Mouse (Mus musculus): ENCODE measurements around the gene Ebi3. TPM values are rescaled to one million over a fixed set of nuclear protein-coding genes. Genes with fewer than 3 reads are reported as not detected.
A peak's percentile ranks its signal among the peaks of the same experiment; 100 is the strongest.

Ebi3 gene
- polyA plus RNA-seq, 1 experiment from 2014 or later, result 4.1 TPM

DNA sequence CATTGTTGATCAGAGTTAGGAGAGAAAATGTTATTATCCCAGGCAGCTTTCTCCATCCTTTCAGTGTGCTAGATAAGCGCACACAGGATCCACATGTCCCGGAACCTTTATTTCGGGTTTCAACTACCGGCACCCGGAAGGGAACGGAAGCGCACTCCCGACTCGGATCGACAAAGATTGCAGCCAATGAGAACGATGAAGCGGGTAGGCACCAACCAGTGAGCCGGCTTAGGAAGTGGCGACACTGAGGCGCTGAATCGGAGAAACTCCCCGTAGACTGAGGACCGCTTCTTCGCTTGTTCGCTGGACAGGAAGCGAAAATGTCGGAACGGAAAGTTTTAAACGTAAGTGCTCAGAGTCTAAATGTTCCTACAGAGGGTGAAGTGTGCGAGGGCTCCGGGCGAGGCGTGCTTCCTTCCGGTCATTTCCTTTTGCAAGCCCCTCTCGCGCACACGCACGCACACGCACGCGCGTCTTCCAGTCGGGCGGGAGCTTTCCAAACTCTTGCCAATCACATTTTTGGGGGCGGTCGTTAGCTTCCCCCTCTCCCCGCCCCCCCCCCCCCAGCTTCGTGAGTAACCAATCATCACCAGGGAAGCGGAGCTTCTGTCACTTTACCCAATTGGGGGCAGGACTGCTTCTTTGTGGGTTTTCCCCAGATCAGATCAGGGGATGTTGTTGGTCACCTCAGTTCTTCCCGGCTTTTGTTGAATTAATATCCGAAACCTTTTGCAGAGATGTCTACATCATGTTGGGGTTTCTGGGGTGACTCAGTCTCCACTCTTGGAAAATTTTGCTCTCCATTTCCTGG lies 6.7 kb downstream of the Ebi3 start, which contains the start of gene Yju2:
TSS of gene Yju2 (plus strand) at position 182 of the 811 bp plus-strand sequence.
- peak; percentile 92 for ATAC-seq (ENCODE audit: insufficient read depth, low FRiP score, low read depth)
- H3K4me2 ChIP-seq, result peak within 1 kb of the TSS; percentile 66
- H3K36me3 ChIP-seq, result peaks cover 11% of the 10 kb centered on the region; the same call in 1 of the 2 replicates
- peak within 1 kb of the TSS; percentile 98 for H3K27ac ChIP-seq
- H3K4me3 ChIP-seq (replicated peaks), result peak within 1 kb of the TSS; percentile 65
- peaks cover 24% of the 10 kb centered on the region for H3K4me1 ChIP-seq
- H3K9me3 ChIP-seq, result no peaks in the 10 kb centered on the region
- no peaks in the 10 kb centered on the region; the same call in 1 of the 2 replicates for H3K27me3 ChIP-seq (replicated peaks)
- peak within 1 kb of the TSS; percentile 53; the same call in 1 of the 2 replicates for H3K9ac ChIP-seq
- under 1% methylated on average over 45 of the region's 46 CpGs for WGBS

- Histone ChIP-seq H3K4me1 (peaks cover 24% of the 10 kb centered on the region), H3K36me3 (peaks cover 20% of the 10 kb centered on the region), H3K4me2 (peak overlapping the region; percentile 66), H3K27me3 (replicated peaks) (no peaks in the 10 kb centered on the region; the same call in 1 of the 2 replicates), H3K27ac (peak overlapping the region; percentile 98), H3K4me3 (replicated peaks) (peak overlapping the region; percentile 65), H3K9ac (peak overlapping the region; percentile 16; the same call in 1 of the 2 replicates), H3K9me3 (no peaks in the 10 kb centered on the region)
- WGBS, result 68% methylated on average over 10 of the region's 10 CpGs
- ATAC-seq (ENCODE audit: insufficient read depth, low FRiP score, low read depth), result no peak
Observed at GRCm38 (mm10) chr17:55959946-55960740, 7.7 kb downstream of the Ebi3 start.

GRCm38 (mm10) chr17:55960791-55961190 lies 8.4 kb downstream of the Ebi3 start:
- Histone ChIP-seq H3K9ac (no peak overlapping the region), H3K9me3 (no peaks in the 10 kb centered on the region), H3K4me2 (no peak overlapping the region), H3K36me3 (peaks cover 24% of the 10 kb centered on the region), H3K27me3 (replicated peaks) (no peaks in the 10 kb centered on the region), H3K4me3 (replicated peaks) (no peak overlapping the region), H3K4me1 (peaks cover 24% of the 10 kb centered on the region), H3K27ac (no peak overlapping the region)
- no peak for ATAC-seq (ENCODE audit: insufficient read depth, low FRiP score, low read depth)

DNA sequence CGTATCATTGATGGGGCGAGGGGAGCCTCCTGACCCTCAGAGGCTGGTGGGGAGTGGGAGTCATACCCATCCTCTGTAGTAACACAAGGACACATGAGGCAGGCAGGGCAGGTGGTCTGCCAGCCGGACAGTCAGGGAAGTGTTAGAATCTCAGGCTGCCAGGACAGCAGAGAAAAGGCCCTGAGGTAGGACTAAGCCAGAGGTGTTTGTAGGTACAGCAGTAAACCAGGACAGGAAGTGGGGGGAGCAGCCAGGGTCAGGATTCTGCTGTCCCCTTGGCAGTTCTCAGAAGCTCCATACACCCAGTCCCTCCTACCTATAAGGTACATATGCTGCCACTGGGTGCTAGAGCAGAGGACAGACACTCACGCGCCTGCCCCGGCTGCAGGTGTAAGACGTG lies 9.2 kb downstream of the Ebi3 start:
- H3K36me3 ChIP-seq, result peaks cover 24% of the 10 kb centered on the region
- WGBS, result 94% methylated on average over 7 of the region's 7 CpGs
- H3K4me2 ChIP-seq, result no peak overlapping the region
- H3K27ac ChIP-seq, result no peak overlapping the region
- peaks cover 19% of the 10 kb centered on the region for H3K4me1 ChIP-seq
- no peak for ATAC-seq (ENCODE audit: insufficient read depth, low FRiP score, low read depth)
- no peaks in the 10 kb centered on the region for H3K9me3 ChIP-seq
- H3K27me3 ChIP-seq (replicated peaks), result no peaks in the 10 kb centered on the region
- H3K4me3 ChIP-seq (replicated peaks), result no peak overlapping the region
- no peak overlapping the region for H3K9ac ChIP-seq

DNA sequence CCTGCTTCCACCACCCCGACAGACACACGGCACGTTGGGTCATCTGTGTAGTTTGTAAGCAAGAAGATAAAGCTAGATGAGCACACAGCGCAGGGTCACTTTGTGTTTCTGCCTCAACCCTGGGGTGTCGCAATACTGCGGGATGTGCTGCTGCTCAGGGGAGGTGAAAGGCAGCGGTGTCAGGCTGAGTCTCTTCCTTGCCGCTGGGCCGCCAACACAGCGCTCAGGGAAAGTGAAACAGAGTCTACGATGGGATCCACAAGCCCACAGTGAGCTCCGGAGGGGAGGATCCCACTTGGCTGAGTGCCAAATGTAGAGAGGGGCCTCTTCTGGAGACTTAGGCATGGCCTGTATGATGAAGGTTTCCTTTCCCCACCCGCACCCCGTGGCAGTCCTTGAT lies 10.7 kb downstream of the Ebi3 start:
- H3K9ac ChIP-seq, result no peak overlapping the region
- H3K27ac ChIP-seq, result no peak overlapping the region
- 65% methylated on average over 14 of the region's 14 CpGs for WGBS
- ATAC-seq (ENCODE audit: insufficient read depth, low FRiP score, low read depth), result no peak
- H3K9me3 ChIP-seq, result no peaks in the 10 kb centered on the region
- no peak overlapping the region for H3K4me2 ChIP-seq
- H3K4me3 ChIP-seq (replicated peaks), result no peak overlapping the region
- peaks cover 16% of the 10 kb centered on the region for H3K4me1 ChIP-seq
- H3K36me3 ChIP-seq, result peaks cover 31% of the 10 kb centered on the region
- H3K27me3 ChIP-seq (replicated peaks), result no peaks in the 10 kb centered on the region

DNA sequence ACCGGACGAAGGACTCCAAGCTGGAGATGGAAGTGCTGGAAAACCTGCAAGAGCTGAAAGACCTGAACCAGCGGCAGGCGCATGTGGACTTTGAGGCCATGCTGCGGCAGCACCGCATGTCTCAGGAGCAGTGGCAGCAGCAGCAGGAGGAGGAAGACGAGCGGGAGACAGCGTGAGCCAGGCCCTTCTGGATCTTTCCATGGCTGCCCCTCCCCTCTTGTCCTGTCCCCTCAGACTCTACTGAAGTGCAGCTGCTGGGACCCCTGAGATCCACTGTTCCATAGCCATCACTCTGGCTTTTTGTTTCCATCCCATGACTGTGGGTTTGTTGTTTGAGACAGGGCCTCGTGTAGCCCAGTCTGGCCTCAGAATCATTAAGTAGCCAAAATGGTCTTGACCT lies 12.1 kb downstream of the Ebi3 start:
- no peak for ATAC-seq (ENCODE audit: insufficient read depth, low FRiP score, low read depth)
- Histone ChIP-seq H3K36me3 (peaks cover 31% of the 10 kb centered on the region), H3K9me3 (no peaks in the 10 kb centered on the region), H3K4me3 (replicated peaks) (no peak overlapping the region), H3K27me3 (replicated peaks) (no peaks in the 10 kb centered on the region), H3K4me1 (peaks cover 11% of the 10 kb centered on the region), H3K27ac (no peak overlapping the region), H3K4me2 (no peak overlapping the region), H3K9ac (no peak overlapping the region)
- WGBS, result 88% methylated on average over 10 of the region's 10 CpGs

GRCm38 (mm10) chr17:55964996-55965395 lies 12.6 kb downstream of the Ebi3 start:
- WGBS, result 85% methylated on average over 9 of the region's 9 CpGs
- no peak overlapping the region for H3K27ac ChIP-seq
- H3K9me3 ChIP-seq, result no peaks in the 10 kb centered on the region
- ATAC-seq (ENCODE audit: insufficient read depth, low FRiP score, low read depth), result no peak
- H3K9ac ChIP-seq, result no peak overlapping the region
- no peak overlapping the region for H3K4me3 ChIP-seq (replicated peaks)
- H3K27me3 ChIP-seq (replicated peaks), result 0 out of 2 replicates have a peak, but pooled peaks cover 1% of the 10 kb centered on the region
- peaks cover 31% of the 10 kb centered on the region for H3K36me3 ChIP-seq
- peaks cover 8% of the 10 kb centered on the region for H3K4me1 ChIP-seq
- no peak overlapping the region for H3K4me2 ChIP-seq

DNA sequence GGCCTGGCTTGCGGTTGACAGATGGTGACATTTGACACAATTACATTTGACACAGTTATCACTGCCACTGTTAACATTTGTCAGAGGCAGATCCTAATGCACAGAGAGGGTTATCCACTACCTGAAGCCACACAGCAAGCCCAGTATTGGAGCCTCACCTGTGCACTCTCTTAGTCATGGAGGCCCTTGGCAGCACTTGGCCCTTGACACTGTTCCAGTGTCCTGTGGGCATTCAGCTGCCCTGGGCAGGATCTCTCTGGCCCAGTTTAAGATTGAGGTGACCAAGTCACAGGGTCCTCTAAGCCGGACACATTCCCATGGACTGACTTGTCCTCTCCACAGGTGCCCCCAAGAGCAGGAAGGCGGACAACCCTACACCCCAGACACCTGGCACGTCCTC lies 14.7 kb downstream of the Ebi3 start:
- no peak overlapping the region for H3K27ac ChIP-seq
- H3K9ac ChIP-seq, result no peak overlapping the region
- ATAC-seq (ENCODE audit: insufficient read depth, low FRiP score, low read depth), result no peak
- peaks cover 23% of the 10 kb centered on the region for H3K36me3 ChIP-seq
- H3K4me2 ChIP-seq, result no peak overlapping the region
- peaks cover 20% of the 10 kb centered on the region; the same call in 1 of the 2 replicates for H3K4me1 ChIP-seq
- 0 out of 2 replicates have a peak, but pooled peaks cover 2% of the 10 kb centered on the region for H3K27me3 ChIP-seq (replicated peaks)
- no peak overlapping the region for H3K4me3 ChIP-seq (replicated peaks)
- WGBS, result 90% methylated on average over 4 of the region's 4 CpGs
- H3K9me3 ChIP-seq, result no peaks in the 10 kb centered on the region

GRCm38 (mm10) chr17:55968210-55968609 lies 15.8 kb downstream of the Ebi3 start:
- H3K27ac ChIP-seq, result no peak overlapping the region
- H3K4me2 ChIP-seq, result no peak overlapping the region
- H3K4me3 ChIP-seq (replicated peaks), result no peak overlapping the region
- ATAC-seq (ENCODE audit: insufficient read depth, low FRiP score, low read depth), result no peak
- H3K9me3 ChIP-seq, result no peaks in the 10 kb centered on the region
- 64% methylated on average over 7 of the region's 7 CpGs for WGBS
- peaks cover 16% of the 10 kb centered on the region; the same call in 1 of the 2 replicates for H3K4me1 ChIP-seq
- H3K36me3 ChIP-seq, result peaks cover 21% of the 10 kb centered on the region
- 0 out of 2 replicates have a peak, but pooled peaks cover 2% of the 10 kb centered on the region for H3K27me3 ChIP-seq (replicated peaks)
- no peak overlapping the region for H3K9ac ChIP-seq

DNA sequence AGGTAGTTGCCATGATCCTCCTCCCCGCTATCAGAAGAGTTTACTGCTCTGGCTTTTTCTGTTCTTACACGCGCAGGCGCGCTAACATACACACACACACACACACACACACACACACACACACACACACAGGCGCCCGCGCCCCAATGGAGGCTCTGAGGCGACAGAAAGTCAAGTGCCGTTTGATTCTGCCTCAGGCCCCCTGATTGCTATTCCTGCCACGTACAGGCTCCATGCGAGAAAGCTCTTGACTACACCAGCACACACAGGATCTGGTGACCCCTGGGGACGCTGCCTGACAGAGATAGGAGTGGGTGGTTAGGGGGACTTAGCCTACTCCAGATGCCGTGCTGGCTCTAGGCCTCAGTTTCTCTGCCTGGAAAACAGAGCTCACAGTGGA lies 17.1 kb downstream of the Ebi3 start:
- Histone ChIP-seq H3K27ac (no peak overlapping the region), H3K9me3 (no peaks in the 10 kb centered on the region), H3K4me3 (replicated peaks) (no peak overlapping the region), H3K4me1 (peaks cover 15% of the 10 kb centered on the region; the same call in 1 of the 2 replicates), H3K36me3 (peaks cover 17% of the 10 kb centered on the region), H3K4me2 (peak overlapping the region; percentile 92; the same call in 1 of the 2 replicates), H3K9ac (no peak overlapping the region), H3K27me3 (replicated peaks) (0 out of 2 replicates have a peak, but pooled peaks cover 2% of the 10 kb centered on the region)
- 47% methylated on average over 14 of the region's 14 CpGs for WGBS
- ATAC-seq (ENCODE audit: insufficient read depth, low FRiP score, low read depth), result no peak

DNA sequence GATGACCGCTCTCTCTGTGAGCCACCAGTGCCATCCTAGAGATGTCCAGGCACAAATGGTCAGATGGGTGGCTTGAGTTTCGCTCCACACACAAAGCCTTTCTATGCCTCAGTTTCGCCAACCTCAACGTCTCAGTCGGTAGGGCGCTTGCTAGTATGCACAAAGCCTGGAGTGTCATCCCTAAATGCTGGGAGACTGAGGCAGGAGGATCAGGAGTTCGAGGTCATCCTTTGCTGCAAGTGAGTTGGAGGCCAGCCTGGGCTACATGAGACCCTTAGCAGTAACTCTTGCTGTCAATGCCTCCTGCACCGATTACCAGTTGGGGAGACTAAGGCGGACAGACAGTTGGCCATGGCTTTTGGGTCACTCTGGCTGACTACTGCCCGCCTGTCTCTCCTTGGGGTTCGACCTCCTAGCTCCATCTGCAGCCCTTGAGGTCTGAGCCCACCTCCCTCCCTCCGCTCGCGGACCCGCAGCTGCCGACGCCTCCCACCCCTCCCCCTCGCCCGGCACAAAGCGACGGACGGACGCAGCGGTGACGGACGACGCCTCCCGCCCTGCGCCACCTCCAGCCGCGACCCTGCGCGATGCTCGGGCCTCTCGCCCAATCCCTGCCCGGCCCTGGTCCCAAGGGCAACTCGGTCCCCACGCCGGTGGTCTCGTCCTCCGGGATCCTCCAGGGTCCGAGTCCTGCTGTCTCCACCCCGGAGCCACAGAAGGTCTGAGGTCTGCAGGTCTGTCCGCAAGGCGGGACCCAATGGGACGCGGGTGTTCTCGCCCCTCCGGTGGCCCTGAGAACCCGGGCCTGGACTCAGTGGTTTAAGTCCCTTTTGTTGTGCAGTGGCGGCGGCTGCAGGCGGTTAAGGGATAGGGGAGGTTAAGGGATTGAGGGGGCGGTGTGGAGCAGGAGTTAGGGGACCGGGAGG lies 17.8 kb downstream of the Ebi3 start, which contains the start of gene Shd:
TSS of gene Shd (plus strand) at position 502 of the 926 bp plus-strand sequence.
- Histone ChIP-seq H3K27me3 (replicated peaks) (0 out of 2 replicates have a peak, but pooled peaks cover 2% of the 10 kb centered on the region), H3K4me1 (peaks cover 15% of the 10 kb centered on the region; the same call in 1 of the 2 replicates), H3K9me3 (no peaks in the 10 kb centered on the region), H3K36me3 (peaks cover 11% of the 10 kb centered on the region), H3K4me2 (peak within 1 kb of the TSS; percentile 92), H3K9ac (peak within 1 kb of the TSS; percentile 29), H3K4me3 (replicated peaks) (peak within 1 kb of the TSS; percentile 49), H3K27ac (no peak within 1 kb of the TSS)
- 10% methylated on average over 54 of the region's 55 CpGs for WGBS
- ATAC-seq (ENCODE audit: insufficient read depth, low FRiP score, low read depth), result 0 out of 2 replicates have a peak, but pooled peaks have one; percentile 14

Data from stomach, embryonic 15.5 days (tissue).